Mouse (Mus musculus) erythroblast, embryonic 14.5 days (primary cell): ENCODE measurements at regions not wholly inside any gene's neighbourhood (a gene's known extent, or its start where the extent isn't known, plus 50 kb on each side); places are given as distances from the start of the nearest gene placed in this dataset.

Experiments
- GATA1 ChIP-seq: IDR thresholded peaks from 2 replicates; pipeline ENCODE4 v1.6.1; 2012; ENCODE audit warnings: low read length, inconsistent platforms, mixed read lengths
- TAL1 ChIP-seq: IDR thresholded peaks from 3 replicates; pipeline ENCODE4 v1.6.1; 2012; ENCODE audit warnings: low read length, inconsistent platforms, mixed read lengths

GRCm38 (mm10) chr17:83927749-83928387 lies 80.1 kb upstream of the Haao start:
- no peak for TF ChIP-seq GATA1
- TF ChIP-seq TAL1: no peak
